Mouse (Mus musculus) liver, embryonic 16.5 days (tissue): ENCODE data around the gene Mapk10. TPM values are rescaled to one million over a fixed set of nuclear protein-coding genes. Genes with fewer than 3 reads are reported as not detected.
"Not testable (repeated sequence)": the region's sequence is repeated elsewhere in the genome, so short reads cannot be mapped to it uniquely, and the experiment has no call there.

Experiments used
- ATAC-seq: fragments of 200-750 bp; cut with Nextera tagmentation; 2 replicates; pipeline ENCODE4 v1.8.0; 2017; ENCODE audit warnings: low read depth, mild to moderate bottlenecking, moderate number of reproducible peaks, moderate library complexity
- H3K27ac ChIP-seq: fragments of 300-500 bp; sonication (generic); 2 replicates; pipeline ENCODE4 v1.5.1; 2014; ENCODE audit warnings: mild to moderate bottlenecking, low read length
- H3K27me3 ChIP-seq: fragments of 300-500 bp; sonication (generic); 2 replicates; pipeline ENCODE4 v1.6.1; 2014; ENCODE audit warnings: low read depth, low read length, mixed read lengths; ENCODE audit not compliant: control insufficient read depth, insufficient read depth
- H3K36me3 ChIP-seq: fragments of 300-500 bp; sonication (generic); 2 replicates; pipeline ENCODE4 v1.6.1; 2014; ENCODE audit warnings: mild to moderate bottlenecking; ENCODE audit not compliant: control insufficient read depth, insufficient read depth
- H3K4me1 ChIP-seq: fragments of 300-500 bp; sonication (generic); 2 replicates; pipeline ENCODE4 v1.6.1; 2014; ENCODE audit warnings: low read depth, low read length, mixed read lengths; ENCODE audit not compliant: control insufficient read depth
- H3K4me2 ChIP-seq: fragments of 300-500 bp; sonication (generic); 2 replicates; pipeline ENCODE4 v1.6.1; 2014; ENCODE audit warnings: low read depth, low read length, mixed read lengths
- H3K4me3 ChIP-seq: fragments of 300-500 bp; sonication (generic); 2 replicates; pipeline ENCODE4 v1.5.1; 2014; ENCODE audit warnings: low read depth, mild to moderate bottlenecking, low read length
- H3K9ac ChIP-seq: fragments of 300-500 bp; sonication (generic); 2 replicates; pipeline ENCODE4 v1.6.1; 2014; ENCODE audit warnings: low read depth, low read length
- H3K9me3 ChIP-seq: fragments of 300-500 bp; sonication (generic); replicated peaks from 2 replicates; pipeline ENCODE4 v1.6.1; 2016; ENCODE audit warnings: low read length; ENCODE audit not compliant: control insufficient read depth
- WGBS: fragments of 180-500 bp; shearing (Covaris S2); extraction: QIAGEN DNeasy Blood & Tissue Kit; methylation state at CpG from one replicate; pipeline ENCODE4 v1.1.7; 2014; ENCODE audit not compliant: insufficient replicate concordance; 5-methylcytosine and 5-hydroxymethylcytosine counted together
- polyA plus RNA-seq: library from polyadenylated mRNA; unstranded; fragments of >200 nt; fragmentation: Nextera tagmentation; extraction: Ambion mirVana; gene quantifications from 2 replicates; pipeline ENCODE4 v1.2.1, GENCODE M21; 2015

The Mapk10 gene
- polyA plus RNA-seq, 1 experiment from 2014 or later: not detected

- WGBS: 66% methylated on average over 6 of the region's 6 CpGs
- Histone ChIP-seq H3K27me3 (no peaks in the 10 kb centered on the region), H3K27ac (no peak overlapping the region), H3K9ac (no peak overlapping the region), H3K36me3 (no peaks in the 10 kb centered on the region), H3K4me1 (no peaks in the 10 kb centered on the region), H3K4me2 (no peak overlapping the region), H3K9me3 (no peaks in the 10 kb centered on the region), H3K4me3 (no peak overlapping the region)
- ATAC-seq: no peak
Observed at GRCm38 (mm10) chr5:102899680-102900215, 311.4 kb downstream of the Mapk10 start.

GRCm38 (mm10) chr5:102898301-102898700, 312.8 kb downstream of the Mapk10 start:
- Histone ChIP-seq H3K27me3 (no peaks in the 10 kb centered on the region), H3K27ac (no peak overlapping the region), H3K4me2 (no peak overlapping the region), H3K4me1 (no peaks in the 10 kb centered on the region), H3K4me3 (no peak overlapping the region), H3K36me3 (no peaks in the 10 kb centered on the region), H3K9me3 (no peaks in the 10 kb centered on the region), H3K9ac (no peak overlapping the region)
- ATAC-seq: no peak
- WGBS: 65% methylated on average over 4 of the region's 4 CpGs

GRCm38 (mm10) chr5:102892226-102892625, 318.9 kb downstream of the Mapk10 start:
- ATAC-seq: no peak
- no peak overlapping the region for H3K9ac ChIP-seq
- H3K9me3 ChIP-seq: no peaks in the 10 kb centered on the region
- H3K27me3 ChIP-seq: no peaks in the 10 kb centered on the region
- 77% methylated on average over 11 of the region's 11 CpGs for WGBS
- H3K36me3 ChIP-seq: no peaks in the 10 kb centered on the region
- no peak overlapping the region for H3K4me2 ChIP-seq
- no peaks in the 10 kb centered on the region for H3K4me1 ChIP-seq
- no peak overlapping the region for H3K27ac ChIP-seq
- no peak overlapping the region for H3K4me3 ChIP-seq

GRCm38 (mm10) chr5:102889163-102889488, 322.0 kb downstream of the Mapk10 start:
- Histone ChIP-seq H3K9ac (no peak overlapping the region), H3K4me2 (no peak overlapping the region), H3K9me3 (no peaks in the 10 kb centered on the region), H3K4me3 (no peak overlapping the region), H3K4me1 (no peaks in the 10 kb centered on the region), H3K27ac (no peak overlapping the region), H3K27me3 (no peaks in the 10 kb centered on the region), H3K36me3 (no peaks in the 10 kb centered on the region)
- WGBS: 71% methylated on average over 2 of the region's 2 CpGs
- no peak for ATAC-seq

GRCm38 (mm10) chr5:102888482-102889162, 322.5 kb downstream of the Mapk10 start:
- 74% methylated on average over 14 of the region's 14 CpGs for WGBS
- Histone ChIP-seq H3K27ac (no peak overlapping the region), H3K4me1 (no peaks in the 10 kb centered on the region), H3K9me3 (no peaks in the 10 kb centered on the region), H3K27me3 (no peaks in the 10 kb centered on the region), H3K4me3 (no peak overlapping the region), H3K4me2 (no peak overlapping the region), H3K36me3 (no peaks in the 10 kb centered on the region), H3K9ac (no peak overlapping the region)
- no peak for ATAC-seq

- no peak overlapping the region for H3K4me3 ChIP-seq
- no peak for ATAC-seq
- no peak overlapping the region for H3K27ac ChIP-seq
- no peak overlapping the region for H3K4me2 ChIP-seq
- no peaks in the 10 kb centered on the region for H3K4me1 ChIP-seq
- no peak overlapping the region for H3K9ac ChIP-seq
- 49% methylated on average over 16 of the region's 16 CpGs for WGBS
- H3K9me3 ChIP-seq: no peaks in the 10 kb centered on the region
- no peaks in the 10 kb centered on the region for H3K27me3 ChIP-seq
- H3K36me3 ChIP-seq: no peaks in the 10 kb centered on the region
Observed at GRCm38 (mm10) chr5:102875628-102876027, 335.5 kb downstream of the Mapk10 start.

GRCm38 (mm10) chr5:102874605-102875298, 336.4 kb downstream of the Mapk10 start:
- Histone ChIP-seq H3K27me3 (no peaks in the 10 kb centered on the region), H3K4me1 (no peaks in the 10 kb centered on the region), H3K9ac (no peak overlapping the region), H3K9me3 (no peaks in the 10 kb centered on the region), H3K27ac (no peak overlapping the region), H3K36me3 (no peaks in the 10 kb centered on the region), H3K4me3 (no peak overlapping the region), H3K4me2 (no peak overlapping the region)
- 35% methylated on average over 11 of the region's 11 CpGs for WGBS
- no peak for ATAC-seq

- not testable (repeated sequence) for H3K9ac ChIP-seq, H3K4me3 ChIP-seq, H3K27me3 ChIP-seq, H3K27ac ChIP-seq, H3K9me3 ChIP-seq, H3K36me3 ChIP-seq, H3K4me2 ChIP-seq, H3K4me1 ChIP-seq, ATAC-seq
- WGBS: 76% methylated on average over 8 of the region's 9 CpGs
Observed at GRCm38 (mm10) chr5:102872996-102873395, 338.1 kb downstream of the Mapk10 start.

- H3K9ac ChIP-seq: no peak overlapping the region
- no peak for ATAC-seq
- WGBS: 55% methylated on average over 5 of the region's 5 CpGs
Observed at GRCm38 (mm10) chr5:102868196-102868595, 342.9 kb downstream of the Mapk10 start.

More at GRCm38 (mm10) chr5:102868196-102868595, 342.9 kb downstream of the Mapk10 start:
- no peaks in the 10 kb centered on the region for H3K27me3 ChIP-seq
- H3K36me3 ChIP-seq: no peaks in the 10 kb centered on the region
- no peaks in the 10 kb centered on the region for H3K9me3 ChIP-seq
- no peaks in the 10 kb centered on the region for H3K4me1 ChIP-seq
- H3K4me2 ChIP-seq: no peak overlapping the region
- H3K27ac ChIP-seq: no peak overlapping the region
- no peak overlapping the region for H3K4me3 ChIP-seq
